Mouse (Mus musculus) cerebellum, adult 9-11 months (tissue): ENCODE results near the gene Chga.

Experiments
- DNase-seq: peaks from one replicate; pipeline ENCODE4 v3.0.0; 2022

The Chga gene

GRCm38 (mm10) chr12:102565086-102565485 lies 10.3 kb downstream of the Chga start:
- peak; percentile 6 for DNase-seq

- peak; percentile 36 for DNase-seq
Observed at GRCm38 (mm10) chr12:102566951-102567350, 12.2 kb downstream of the Chga start.

- DNase-seq = peak; percentile 10
Observed at GRCm38 (mm10) chr12:102568219-102568618, 13.4 kb downstream of the Chga start.

DNA sequence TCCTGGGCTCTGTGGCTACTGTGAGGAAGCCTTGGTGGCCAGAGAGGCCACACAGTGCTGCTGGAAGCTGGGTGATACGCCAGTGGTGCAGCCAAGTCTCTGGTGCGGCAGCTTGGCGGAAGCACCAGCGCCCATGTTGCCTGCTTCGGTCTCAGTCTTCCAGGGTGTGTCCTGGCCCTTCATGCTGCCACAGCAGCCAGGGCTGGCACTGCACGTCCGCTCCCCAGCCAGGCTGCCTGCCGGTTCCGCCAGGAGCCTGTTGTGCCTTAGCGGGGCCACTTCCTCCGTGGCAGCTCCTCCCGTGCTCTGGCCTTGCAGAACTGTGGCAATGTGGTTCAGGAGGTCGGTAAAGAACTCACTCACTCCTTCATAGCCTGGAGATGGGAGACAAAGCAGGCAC lies 15.3 kb downstream of the Chga start:
- peak; percentile 73 for DNase-seq

GRCm38 (mm10) chr12:102570734-102571133 lies 16.0 kb downstream of the Chga start:
- no peak for DNase-seq

DNA sequence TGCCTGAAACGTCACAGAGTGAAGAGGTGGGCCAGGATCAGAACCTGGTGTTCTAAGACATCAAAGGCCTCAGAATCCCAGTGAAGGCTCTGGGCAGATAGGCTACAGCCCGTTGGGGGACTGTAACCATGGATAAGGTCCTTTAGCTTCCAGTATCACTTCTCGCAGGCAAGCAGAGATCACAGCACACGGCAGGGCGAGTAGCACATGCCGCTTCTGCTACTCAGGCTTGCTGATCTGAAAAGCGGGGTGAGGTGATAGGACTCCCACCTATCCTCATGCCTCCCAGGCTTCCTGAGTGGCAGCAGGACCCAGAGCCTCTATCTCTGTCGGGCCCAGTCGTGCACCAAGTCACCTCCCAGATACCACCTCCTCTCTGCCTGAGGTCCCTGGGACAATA lies 16.9 kb downstream of the Chga start:
- no peak for DNase-seq

DNA sequence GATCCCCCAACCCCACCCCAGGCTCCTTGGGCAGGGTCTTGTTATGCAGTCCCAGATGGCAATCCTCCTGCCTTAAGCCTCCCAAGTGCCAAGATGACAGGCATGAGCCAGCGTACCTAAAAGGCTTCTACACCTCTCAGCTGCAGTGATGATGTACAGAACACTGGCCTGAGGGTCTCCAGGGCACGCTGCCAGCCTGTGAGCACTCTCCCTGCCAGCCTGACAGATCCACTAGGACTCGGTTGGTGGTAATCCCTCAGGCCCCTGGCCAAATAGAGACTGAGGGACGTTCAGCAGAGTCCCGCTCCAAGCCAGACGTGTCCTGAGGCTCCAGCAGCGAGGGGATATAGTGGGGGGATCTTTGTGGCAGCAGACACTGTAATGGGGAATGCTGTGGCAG lies 18.3 kb downstream of the Chga start:
- DNase-seq = no peak

- peak; percentile 49 for DNase-seq
Observed at GRCm38 (mm10) chr12:102575541-102576329, 21.0 kb downstream of the Chga start.

DNA sequence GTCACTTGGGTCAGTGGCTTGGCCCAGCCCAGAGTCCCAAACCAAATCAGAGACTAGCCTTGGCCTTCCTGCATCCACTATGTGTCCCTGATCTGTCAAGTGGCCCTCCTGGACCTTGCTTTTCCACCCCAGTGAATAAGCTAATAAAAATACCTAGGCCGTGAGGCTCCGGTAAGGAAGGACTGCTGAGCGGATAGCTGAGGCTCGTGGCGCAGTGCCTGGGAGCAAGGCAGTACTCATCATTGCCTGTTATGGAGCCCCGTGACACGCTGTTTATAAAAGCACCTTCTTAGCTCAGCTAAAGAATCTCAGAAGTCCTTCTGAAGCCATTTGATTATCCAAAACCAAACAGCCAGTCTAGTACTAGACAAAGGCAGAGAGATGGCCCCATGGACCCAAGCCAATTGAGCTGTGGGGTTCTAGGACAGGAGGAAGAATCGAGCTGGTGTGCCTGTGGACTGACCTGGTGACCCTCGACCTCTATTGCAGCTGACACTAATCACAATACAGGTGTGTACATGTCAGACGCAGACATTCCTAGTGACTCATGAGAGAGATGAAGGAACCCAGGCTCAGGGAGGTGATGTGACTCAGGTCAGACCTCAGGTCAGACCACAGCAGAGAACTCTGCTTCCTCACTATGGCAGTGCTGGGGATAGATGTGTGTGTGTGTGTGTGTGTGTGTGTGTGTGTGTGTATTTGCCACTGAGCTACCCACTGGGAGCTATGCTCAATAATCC lies 22.1 kb downstream of the Chga start:
- DNase-seq = no peak

DNA sequence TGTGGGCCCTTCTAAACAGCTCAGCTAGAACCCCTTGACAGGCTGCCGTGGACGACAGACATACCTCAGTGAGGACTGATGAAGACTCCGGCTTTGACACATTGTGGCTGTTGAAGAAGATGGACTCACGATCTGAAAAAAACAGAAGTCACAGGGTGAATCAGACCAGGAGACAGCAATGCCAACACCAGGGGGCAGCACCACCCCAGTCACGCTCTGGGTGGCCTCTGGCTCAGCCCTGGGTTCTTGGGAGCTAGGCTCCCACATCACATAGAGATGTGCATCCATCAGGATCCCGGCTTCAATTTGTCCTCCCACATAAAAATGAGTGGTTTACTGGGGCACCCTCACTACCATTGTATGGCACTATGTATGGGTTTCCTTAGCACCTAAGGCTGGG lies 24.3 kb downstream of the Chga start:
- peak; percentile 81 for DNase-seq

DNA sequence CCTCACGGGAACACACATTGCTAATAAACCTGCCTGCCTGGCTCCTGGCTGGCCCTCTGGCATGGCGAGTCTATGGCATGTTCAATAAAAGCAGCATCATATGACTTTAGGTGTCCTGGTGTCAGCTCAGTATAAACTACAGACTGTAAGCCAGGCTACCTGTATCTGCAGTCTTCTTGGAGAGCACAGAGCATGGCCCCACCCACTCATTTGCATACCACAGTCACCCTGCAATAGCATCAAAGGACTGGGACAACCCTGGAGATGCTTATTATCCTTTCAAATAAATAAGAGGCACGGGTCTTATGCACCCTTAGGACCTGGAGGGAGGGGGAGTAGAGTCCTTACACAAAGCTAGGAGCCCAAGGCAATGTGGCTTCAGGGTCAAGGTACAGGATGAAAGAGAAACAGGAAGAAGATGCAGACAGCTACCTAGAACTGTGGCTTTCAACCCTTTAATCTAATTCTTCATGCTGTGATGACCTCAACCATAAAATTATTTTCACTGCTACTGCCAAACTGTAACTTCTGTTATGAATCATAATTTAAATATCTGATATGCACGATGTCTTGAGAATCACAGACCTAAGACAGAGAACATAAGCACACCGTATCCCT lies 26.9 kb downstream of the Chga start:
- DNase-seq = no peak

DNA sequence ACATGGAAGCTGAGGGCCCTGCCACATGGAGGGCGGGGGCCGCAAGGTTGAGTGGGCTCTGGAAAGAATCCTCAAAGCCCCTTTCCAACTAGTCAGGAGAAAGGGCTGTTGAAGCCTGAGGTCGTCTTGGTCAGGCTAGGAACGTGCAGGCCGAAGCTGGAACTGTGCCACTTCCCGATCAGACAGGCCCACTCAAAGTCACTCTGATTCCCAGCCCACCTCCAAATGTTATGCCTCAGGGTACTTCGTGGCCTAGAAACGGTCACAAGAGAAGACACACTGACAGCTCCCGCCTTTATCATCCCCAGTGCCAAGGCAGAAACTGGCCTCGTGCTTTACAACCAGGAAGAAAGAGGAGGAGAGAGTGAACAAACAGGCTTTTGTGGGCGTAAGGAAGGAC lies 27.7 kb downstream of the Chga start:
- DNase-seq = no peak

DNA sequence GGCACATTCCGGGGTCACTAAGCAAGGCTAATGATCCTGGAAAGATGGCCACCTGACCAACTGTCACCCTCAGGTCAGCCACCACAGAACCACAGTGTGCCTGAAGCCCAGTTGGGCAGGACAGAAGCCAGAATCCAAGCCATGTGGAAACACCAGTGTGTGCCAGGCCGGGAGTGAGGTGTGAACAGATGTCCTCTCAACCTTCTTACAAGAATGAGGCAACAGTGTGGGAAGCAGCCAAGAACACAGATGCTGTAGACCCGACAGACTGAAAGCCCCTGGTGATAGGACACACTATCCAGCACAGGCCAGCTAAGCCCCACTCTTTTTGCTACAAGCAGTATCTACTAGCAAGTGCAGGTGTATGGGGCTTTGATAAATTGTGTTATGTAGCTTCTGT lies 30.6 kb downstream of the Chga start:
- DNase-seq = peak; percentile 81

GRCm38 (mm10) chr12:102586286-102586881 lies 31.6 kb downstream of the Chga start:
- no peak for DNase-seq

DNA sequence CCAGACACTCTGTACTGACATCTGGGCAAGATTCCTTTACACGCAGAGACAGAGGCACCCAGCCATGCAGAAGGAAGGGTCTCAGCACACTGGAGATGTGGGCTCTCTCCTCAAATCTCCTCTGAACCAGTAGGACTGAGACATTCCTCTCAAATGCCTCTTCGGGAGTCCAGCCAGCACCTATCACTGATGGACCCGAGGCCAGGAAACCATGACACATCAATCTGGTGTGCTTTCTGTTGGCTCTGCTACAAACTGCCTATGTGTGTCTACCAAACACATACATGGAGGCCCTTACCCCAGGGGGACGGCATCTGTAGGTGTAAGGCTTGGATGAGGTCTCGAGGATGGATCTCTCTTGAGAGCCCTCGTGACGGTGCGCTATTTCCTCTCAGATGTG lies 32.3 kb downstream of the Chga start:
- DNase-seq = no peak

GRCm38 (mm10) chr12:102590711-102591360 lies 36.1 kb downstream of the Chga start:
- no peak for DNase-seq

- peak; percentile 90 for DNase-seq
Observed at GRCm38 (mm10) chr12:102593699-102594098, 38.9 kb downstream of the Chga start.

GRCm38 (mm10) chr12:102594627-102595026 lies 39.9 kb downstream of the Chga start:
- no peak for DNase-seq

GRCm38 (mm10) chr12:102596410-102596809 lies 41.6 kb downstream of the Chga start:
- DNase-seq = peak; percentile 51

DNA sequence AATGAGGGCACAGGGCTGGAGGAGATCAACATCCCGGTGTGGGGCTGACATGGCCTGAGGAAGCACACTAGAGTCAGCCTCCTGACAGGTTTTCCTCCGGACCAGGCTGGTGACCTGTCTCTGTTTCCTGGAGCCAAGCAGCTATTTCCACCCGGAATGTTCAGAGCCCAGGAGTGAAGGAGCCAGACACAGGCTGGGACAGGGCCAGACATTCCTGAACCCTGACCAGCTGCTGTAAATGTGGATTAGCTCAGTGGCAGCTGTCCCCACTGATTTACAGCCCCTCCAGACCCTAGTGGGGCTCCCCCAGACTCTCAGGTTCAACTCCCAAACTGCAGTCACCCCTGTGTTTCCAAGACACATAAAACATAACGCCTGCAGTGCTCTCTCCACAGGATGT lies 42.7 kb downstream of the Chga start:
- DNase-seq = peak; percentile 39

GRCm38 (mm10) chr12:102598535-102598934 lies 43.8 kb downstream of the Chga start:
- no peak for DNase-seq

GRCm38 (mm10) chr12:102599801-102600200 lies 45.0 kb downstream of the Chga start:
- DNase-seq = peak; percentile 73

- DNase-seq = peak; percentile 79
Observed at GRCm38 (mm10) chr12:102600345-102600744, 45.6 kb downstream of the Chga start.
